Mouse (Mus musculus) B cell, adult 62 days (primary cell): ENCODE results near the gene Gm20219. TPM values are rescaled to one million over a fixed set of nuclear protein-coding genes. Genes with fewer than 3 reads are reported as not detected.

Source experiments
- total RNA-seq: library from RNA; stranded (reverse); gene quantifications from 4 replicates; pipeline ENCODE4 v1.2.4, GENCODE M21; 2023

Gm20219 gene
- 10.2 to 15.3 TPM (median 11.5 TPM) in 4 replicates for total RNA-seq

DNA sequence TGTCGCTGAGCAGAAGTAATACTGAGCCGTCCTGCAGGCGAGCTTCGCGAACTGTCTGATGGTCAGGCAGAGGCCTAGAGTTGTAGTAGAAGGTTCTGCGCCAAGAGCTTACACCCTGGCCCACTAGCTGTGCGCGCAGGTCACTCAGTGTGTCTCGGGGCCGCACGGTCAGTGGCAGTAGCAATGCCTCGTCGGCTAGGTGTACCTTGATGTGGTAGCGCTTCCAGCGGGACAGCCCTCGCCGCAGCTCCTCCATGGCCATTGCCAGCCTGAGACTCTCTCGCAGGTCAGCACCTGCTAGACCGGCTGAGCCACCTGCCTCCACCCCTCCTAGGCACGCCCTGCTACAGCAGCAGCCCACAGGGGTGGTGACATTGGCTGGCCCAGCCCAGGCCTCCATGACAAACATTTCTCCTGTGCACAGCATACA, at the start of gene Gm20219:
TSS of gene Gm20219 (minus strand) at position 266 of the 430 bp plus-strand sequence.

GRCm38 (mm10) chr17:56584257-56585130, 30.3 kb upstream of the Gm20219 start, which contains the start of the genes Safb2 and Safb:
Safb2 (minus strand) TSS chr17:56584585.
Safb (plus strand) TSS chr17:56584825.

DNA sequence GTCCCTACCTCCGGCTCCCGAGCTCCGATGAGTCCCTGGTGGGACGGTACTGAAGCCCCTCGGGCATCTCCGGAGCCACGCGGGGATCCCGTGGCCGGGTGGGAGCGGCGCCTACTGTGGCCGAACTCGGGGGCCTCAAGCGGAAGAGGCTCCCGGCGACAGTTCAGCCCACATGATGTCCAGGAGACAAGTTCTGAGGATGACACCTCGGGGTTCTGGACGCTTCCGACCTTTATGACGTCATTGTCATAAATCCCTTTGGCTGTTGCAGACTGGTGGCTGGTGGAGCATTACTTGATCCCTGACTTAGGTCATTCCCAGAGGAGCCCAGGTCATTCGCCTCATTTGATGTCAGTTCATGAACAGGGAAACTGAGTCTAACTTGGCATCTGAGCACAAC, 41.9 kb downstream of the Gm20219 start, which contains the start of gene Znrf4:
TSS of gene Znrf4 (minus strand) at position 122 of the 400 bp plus-strand sequence.

Other genes starting within 250 kb of the Gm20219 start
- 62.5 to 66.2 TPM (median 64.5 TPM) in 4 replicates for gene Kdm4b, start 228.3 kb downstream of the Gm20219 start, total RNA-seq
- gene Ptprs, start 77.9 kb downstream of the Gm20219 start, total RNA-seq = 16.3 to 21.7 TPM (median 19.0 TPM) in 4 replicates
- gene Znrf4, start 42.0 kb downstream of the Gm20219 start, total RNA-seq = not detected in 4 replicates
- gene Safb2, start 30.2 kb upstream of the Gm20219 start, total RNA-seq = 580 to 621 TPM (median 606 TPM) in 4 replicates
- 300 to 341 TPM (median 315 TPM) in 4 replicates for gene Safb, start 30.4 kb upstream of the Gm20219 start, total RNA-seq
- 82.1 to 105 TPM (median 84.1 TPM) in 4 replicates for gene 2410015M20Rik, start 55.4 kb upstream of the Gm20219 start, total RNA-seq
- 1,445 to 1,606 TPM (median 1,506 TPM) in 4 replicates for gene Rpl36, start 59.0 kb upstream of the Gm20219 start, total RNA-seq
- gene Lonp1, start 72.5 kb upstream of the Gm20219 start, total RNA-seq = 58.1 to 63.6 TPM (median 61.4 TPM) in 4 replicates
- not detected in 4 replicates for gene Catsperd, start 73.8 kb upstream of the Gm20219 start, total RNA-seq
- 98.8 to 117 TPM (median 102 TPM) in 4 replicates for gene Ranbp3, start 118.9 kb upstream of the Gm20219 start, total RNA-seq
- 41.0 to 65.0 TPM (median 54.5 TPM) in 4 replicates for gene Ndufa11, start 163.4 kb upstream of the Gm20219 start, total RNA-seq
- gene Vmac, start 163.6 kb upstream of the Gm20219 start, total RNA-seq = 12.0 to 16.4 TPM (median 13.5 TPM) in 4 replicates
- gene Nrtn, start 203.1 kb upstream of the Gm20219 start, total RNA-seq = not detected in 4 replicates
- 73.7 to 85.2 TPM (median 78.0 TPM) in 4 replicates for gene Dus3l, start 210.4 kb upstream of the Gm20219 start, total RNA-seq
- 1.0 to 1.9 TPM (median 1.1 TPM) in 4 replicates for gene Prr22, start 215.9 kb upstream of the Gm20219 start, total RNA-seq